Mouse (Mus musculus): Measurements from ENCODE around the gene Lmo3.

DNA sequence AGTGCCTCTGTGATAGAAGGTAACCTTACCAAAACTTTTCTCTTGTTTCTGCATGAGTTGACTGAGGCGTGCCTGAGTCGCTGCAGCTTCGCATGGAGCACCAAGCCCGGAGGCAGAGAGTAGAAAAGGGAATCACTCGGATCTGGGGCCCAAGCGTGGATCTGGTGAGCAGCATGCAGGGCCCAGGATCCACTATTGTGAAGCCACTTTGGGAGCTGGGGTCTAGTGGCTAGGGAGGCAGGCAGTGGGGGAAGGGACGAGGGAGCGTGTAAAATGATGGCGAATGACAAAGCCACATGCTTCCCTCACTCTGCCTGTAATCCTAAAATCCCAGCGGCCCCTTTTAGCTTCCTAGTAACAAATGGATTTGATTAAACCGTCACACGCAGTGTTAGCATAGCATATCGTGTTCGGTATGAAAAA is 160.6 kb downstream of the Lmo3 start:
- TF ChIP-seq CTCF (IDR thresholded peaks at IDR 0.05; ENCODE audit: control insufficient read depth, insufficient read depth, insufficient read length) (no peak), MAX (IDR thresholded peaks at IDR 0.05) (no peak), FOSL1 (IDR thresholded peaks at IDR 0.05; ENCODE audit: insufficient read depth, low read length, poor library complexity, severe bottlenecking) (no peak), CEBPB (IDR thresholded peaks at IDR 0.05; ENCODE audit: low read depth) (no peak), MYOG (IDR thresholded peaks at IDR 0.05; ENCODE audit: control insufficient read depth, extremely low read depth, insufficient read length) (no peak), USF1 (IDR thresholded peaks at IDR 0.05; ENCODE audit: low read depth) (no peak)
